Mouse (Mus musculus): ENCODE data around the gene Fbxo2. TPM values are rescaled to one million over a fixed set of nuclear protein-coding genes. Genes with fewer than 3 reads are reported as not detected.
"Not testable (repeated sequence)": the region's sequence is repeated elsewhere in the genome, so short reads cannot be mapped to it uniquely, and the experiment has no call there.

Gene Fbxo2
- total RNA-seq, 1 experiment from 2014 or later = 3.9 TPM

DNA sequence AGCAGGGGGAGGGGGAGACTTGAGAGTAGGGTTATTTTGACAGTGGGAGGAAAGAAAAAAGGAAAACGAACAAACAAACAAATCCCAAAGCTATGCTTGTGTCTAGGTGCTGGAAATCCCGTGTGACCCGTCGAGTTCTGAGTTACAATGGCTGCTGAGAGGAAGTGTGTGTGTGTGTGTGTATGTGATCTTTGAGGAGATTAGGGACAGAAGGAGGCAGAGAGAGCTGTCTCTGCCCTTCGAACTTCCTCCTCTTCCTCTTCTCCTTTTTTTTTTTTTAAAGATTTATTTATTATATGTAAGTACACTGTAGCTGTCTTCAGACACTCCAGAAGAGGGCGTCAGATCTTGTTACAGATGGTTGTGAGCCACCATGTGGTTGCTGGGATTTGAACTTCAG, 16.2 kb downstream of the Fbxo2 start:
- DNase-seq = not testable (repeated sequence)

DNA sequence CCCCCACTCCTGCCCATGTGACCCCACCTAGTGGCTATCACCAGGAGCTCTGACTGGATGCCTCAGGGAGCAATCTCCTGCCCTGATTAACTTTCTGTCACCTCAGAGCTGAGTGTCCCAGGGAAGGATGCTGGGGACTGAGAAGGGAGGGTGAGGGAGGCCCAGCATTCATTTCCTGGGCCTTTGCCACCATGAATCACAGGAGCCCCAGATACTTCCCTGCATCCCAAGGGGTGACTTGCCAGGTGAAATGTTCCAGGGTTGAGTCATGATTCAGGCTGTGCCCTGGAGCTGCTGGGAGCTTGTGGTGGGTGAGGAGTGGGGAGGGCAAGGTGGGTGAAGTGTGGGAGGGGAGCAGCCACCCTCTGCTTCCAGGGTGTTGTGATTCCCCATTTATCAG, 17.3 kb downstream of the Fbxo2 start:
- no peak for DNase-seq

DNA sequence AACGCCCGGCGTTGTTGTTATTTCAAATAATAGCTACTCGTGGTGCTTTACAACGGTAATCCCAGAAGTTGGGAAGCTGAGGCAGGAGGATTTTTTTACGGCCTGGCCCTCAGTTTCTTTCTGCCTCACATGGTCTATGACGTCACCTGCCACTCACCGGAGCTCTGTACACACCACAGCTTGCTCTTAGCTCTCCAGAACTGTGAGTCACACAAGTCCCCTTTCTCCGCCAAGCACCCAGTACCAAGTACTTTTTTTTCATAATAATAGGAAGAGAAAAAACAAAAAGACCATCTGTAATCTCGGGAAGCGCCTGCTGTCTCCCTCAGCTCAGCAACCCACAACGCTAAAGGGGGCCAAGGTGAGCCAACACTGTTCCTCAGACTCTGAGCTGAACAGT, 21.1 kb downstream of the Fbxo2 start:
- DNase-seq = no peak

DNA sequence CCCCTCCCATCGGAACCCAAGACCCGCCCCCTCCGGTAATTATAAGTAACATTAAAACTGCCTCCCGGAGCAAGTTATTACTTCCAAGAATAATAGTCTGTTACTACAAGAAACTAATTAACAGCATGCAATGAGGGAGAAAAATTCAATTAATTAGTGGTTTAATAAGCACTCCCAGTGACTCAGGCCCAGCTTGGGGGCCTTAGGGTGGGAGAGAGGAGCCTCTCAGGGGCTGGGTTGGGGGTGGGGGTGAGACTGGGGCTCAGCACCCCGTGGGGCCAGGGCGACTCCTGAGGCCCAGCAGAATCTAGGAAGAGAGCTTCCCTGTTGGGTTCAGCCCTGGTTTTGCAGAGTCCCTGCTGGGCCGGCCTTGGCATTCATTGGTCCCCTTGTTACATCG, 21.9 kb downstream of the Fbxo2 start:
- no peak for DNase-seq

DNA sequence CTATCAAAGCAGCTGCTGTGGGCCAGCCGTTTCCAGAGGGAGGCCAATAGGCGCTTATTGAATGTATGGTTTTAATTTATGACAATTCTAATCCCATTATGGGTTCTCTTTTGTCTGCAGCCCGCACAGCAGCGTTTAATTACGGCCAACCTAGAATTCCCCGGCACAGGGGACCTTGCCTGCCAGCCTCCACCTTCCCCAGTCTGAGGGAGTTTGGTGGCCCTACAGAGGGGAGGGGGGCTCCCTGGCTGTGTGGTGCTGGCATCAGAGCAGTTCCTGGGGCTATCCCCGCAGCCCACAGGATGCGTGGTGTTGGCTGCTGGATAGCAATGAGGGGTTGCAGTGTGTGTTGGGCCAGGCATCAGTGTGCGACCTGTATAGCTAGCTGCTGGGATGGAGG, 24.1 kb downstream of the Fbxo2 start:
- DNase-seq = no peak

DNA sequence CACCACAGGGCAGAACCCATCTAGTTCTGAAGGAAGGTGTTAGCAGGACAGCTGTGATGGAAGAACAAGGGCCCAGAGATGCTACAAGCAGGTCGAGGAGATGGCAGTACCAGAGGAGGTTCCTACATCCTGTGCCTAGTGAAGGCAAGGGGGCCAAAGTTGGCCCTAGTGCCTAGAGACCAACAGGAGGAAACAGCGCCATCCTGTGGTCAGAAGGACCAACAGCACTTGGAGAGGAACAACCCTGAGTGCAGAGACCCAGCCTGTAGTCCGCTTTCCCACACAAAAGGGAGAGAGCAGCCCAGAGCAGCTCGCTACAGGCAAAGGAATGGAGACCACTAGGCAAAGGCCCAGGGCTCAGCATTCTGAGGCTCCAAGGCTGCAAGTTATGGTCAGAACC, 25.4 kb downstream of the Fbxo2 start:
- no peak for DNase-seq

DNA sequence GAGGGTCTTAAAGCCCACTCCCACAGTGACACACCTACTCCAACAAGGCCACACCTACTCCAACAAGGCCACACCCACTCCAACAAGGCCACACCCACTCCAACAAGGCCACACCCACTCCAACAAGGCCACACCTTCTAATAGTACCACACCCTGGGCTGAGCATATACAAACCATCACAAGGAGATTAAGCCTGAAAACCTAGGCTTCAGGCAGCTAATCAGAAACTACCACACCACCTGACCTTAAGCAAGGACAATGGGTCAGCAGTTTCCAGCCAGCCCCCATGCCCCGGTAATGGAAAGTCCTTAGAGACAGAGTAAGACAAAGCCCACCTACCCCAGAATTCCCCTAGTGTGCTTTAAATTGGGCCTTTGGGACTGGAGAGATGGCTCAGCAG, 28.3 kb downstream of the Fbxo2 start:
- not testable (repeated sequence) for DNase-seq

DNA sequence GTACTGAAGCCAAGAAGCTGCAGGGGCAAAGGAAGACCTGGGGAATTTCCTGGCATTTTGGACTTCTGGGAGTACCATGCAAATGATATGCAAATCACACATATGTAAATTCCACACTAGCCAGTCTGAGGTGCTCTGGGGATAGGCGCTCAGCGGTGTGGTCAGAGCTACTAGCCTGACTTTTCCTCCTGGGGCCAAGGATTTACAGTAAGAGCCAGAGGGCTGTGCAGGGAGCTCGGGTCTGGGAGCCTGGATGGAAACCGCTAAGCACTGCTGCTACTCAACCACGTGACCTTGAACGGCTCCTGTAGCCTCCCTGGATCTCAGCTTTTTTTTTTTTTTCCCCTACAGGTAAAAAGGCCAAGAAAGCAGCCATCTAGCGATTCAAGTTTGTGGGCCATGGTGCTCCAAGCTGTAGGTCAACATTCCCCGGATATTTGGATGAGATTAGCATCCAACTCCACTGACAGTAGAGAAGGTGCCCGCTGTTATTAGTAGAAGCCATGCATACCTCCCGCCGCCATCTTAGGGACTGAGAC, 32.4 kb downstream of the Fbxo2 start:
- no peak for DNase-seq

DNA sequence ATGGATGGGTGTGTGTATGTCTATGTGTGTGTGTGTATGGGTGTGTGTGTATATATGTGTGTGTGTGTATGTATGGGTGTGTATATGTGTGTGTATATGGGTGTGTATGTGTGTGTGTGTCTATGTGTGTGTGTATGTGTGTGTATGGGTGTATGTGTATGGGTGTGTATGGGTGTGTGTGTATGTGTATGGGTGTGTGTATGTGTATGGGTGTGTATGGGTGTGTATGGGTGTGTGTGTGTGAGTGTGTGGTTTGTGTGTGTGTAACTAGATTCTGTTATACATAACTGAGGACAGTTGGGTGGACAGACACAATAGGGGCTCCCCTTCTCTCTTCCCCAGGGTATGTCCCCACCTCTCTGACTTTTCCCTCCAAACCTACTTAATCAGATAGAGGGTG, 34.0 kb downstream of the Fbxo2 start:
- DNase-seq = no peak

DNA sequence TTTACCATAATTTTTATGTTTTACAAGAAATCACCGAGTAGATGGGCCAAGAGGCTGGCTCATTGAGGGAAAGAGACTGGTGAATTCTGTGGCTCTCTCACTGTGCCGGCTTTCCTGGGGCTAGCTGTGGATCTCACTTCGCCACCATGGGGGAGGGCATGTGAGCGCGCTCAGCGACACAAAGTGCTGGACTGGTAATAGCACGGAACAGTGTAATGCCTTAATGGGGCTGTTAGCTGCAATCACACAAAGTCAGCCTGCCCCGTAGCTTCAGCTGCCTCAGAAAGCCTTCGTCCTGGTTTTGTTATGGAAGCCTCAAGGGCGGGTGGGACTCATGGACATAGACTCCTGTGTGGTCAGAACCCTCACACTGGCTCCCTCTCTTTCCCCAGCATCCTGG, 38.3 kb downstream of the Fbxo2 start:
- DNase-seq = no peak

DNA sequence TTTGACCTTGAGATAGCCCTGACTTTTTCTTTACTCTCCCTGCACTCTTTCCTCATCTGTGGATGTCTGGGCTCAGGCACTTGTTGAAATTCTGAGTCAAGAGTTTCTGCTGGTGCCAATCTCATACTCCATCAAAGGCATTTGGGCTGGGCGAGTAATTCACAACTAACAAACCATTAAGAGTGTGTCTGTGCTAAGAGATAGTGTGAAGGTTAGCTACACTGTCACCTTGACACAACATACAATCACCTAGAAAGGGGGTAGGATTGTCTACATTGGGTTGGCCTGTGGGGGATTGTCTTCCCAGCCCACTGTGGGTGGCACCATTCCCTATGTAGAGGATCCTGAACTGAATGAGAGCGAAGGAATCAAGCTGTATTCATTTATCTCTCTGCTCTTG, 43.1 kb downstream of the Fbxo2 start:
- no peak for DNase-seq

DNA sequence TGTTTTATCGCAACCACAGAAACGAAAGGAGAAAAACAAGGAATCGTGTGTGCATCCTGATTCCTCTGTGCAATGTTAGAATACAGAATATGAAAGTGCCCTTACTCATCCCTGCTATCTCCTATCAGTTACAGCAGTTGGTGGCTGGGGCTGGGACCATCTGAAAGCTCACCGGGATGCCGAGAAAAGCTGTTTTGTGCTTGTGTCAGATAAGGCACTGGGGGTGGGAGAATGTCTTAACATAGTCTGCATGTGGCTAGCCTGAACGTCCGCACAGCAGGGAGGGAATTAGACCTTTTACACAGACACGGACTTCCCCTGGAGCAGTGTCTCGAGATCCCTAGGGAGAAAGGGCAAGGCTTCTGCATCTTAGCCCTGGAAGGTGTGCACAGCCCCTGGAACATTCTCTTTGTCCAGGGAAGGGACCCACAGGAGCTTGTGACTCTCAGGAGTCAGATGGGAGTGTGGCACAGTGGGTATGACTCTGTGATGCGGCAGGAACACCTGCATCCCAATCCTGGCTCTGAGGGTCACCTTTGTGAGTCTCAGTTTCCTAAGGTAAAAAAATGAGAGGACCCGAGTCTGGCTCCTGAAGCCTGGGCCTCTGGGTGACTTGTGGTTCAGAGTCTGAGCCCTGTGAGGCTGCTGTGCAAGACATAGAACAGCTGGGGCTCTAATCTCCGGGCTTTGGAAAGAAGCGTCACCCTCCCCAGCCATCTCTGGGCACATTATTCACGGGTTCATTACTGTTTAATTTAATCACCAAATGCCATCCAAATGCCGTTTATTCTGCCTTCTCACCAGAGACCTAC, 43.8 kb downstream of the Fbxo2 start:
- no peak for DNase-seq

DNA sequence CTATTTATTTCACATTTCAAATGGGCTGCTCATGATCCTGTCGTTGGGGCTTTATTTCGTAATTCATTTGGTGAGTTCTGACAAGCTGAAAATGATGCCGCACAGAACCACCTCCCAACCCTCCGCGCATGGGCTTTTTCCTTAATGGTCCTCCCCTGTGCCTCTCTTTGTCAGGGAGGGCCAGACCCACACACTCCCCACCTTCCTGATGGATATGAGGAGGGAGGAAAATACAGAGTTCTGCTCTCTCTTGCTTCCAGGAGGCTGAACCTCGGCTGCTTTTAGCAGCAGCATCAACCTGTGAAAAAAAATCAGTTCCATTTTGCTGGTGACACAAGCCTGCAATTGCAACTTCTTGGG, 44.4 kb downstream of the Fbxo2 start:
- no peak for DNase-seq

DNA sequence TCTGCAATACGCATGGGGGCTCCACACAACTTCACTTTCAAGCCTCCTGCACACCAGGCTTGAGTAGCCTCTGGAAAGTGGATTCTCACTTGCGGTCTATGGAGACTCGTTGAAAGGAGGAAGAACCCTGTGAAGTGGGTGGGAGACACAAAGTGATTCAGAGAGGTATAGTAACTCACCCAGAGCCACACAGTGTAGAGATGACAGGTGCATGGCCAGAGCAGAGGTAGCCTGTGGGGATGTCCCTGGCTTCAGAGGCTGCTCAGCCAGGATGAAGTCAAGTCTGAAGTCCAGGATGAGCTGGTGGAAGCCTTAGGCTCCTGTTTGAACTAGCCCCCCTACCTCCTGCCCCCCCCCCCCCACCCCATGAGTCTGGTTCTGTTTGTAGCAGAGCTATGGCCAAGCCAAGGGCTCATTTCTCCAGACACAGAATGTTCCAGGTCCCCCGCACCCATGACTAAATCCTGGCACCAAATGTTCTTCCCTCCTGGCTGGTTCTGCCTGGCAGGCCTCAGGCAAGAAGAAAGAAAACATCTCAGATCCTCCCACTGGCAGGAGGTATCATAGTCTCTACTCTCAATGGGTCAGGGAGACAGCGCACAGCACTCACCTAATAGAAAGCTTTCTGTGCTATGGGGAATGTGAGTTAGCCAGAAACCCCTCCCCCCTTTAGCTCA, 54.2 kb downstream of the Fbxo2 start:
- peak; percentile 14 for DNase-seq

DNA sequence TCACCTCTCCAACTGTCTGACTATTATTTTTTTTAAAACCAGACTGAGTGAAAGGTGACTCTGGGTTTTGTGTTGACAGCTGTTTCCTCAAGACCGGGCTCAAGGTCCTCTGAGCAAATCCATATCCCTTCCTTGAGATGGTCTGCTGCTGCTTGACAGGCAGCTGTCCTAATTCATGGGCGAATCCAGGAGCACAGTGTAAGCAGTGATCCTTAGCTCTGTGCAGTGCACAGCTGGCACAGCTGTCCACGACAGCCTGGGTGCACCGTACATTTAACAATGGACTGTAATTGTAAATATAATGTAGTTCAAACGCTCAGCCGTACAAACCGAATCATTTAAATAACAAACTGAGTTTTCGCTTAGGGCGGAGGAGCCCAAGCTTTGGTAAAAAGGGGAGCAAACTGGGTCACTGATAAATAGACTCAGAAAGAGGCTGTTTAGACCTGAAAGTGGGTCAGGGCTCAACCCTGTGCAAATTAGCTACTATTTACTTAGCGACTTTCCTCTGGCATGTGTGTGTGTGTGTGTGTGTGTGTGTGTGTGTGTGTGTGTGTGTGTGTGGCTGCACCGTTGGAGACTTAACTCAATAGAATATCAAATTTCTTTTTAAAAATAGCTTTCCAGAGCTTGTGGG, 55.0 kb downstream of the Fbxo2 start:
- DNase-seq = no peak

Small RNA genes lying within 50 kb of the gene (microRNA-seq; reads per million reads assigned to microRNA genes)
- gene Mir7022 = 0 to 0.38 reads per million in 2 experiments

Other genes starting within 250 kb of the Fbxo2 start
- 43.7 and 44.2 TPM in 2 replicates for gene Plod1, start 223.9 kb upstream of the Fbxo2 start, total RNA-seq (2021)
- gene 2510039O18Rik, start 219.7 kb upstream of the Fbxo2 start, total RNA-seq (2021) = 43.4 and 44.0 TPM in 2 replicates
- not detected in 2 replicates for gene Nppb, start 174.8 kb upstream of the Fbxo2 start, total RNA-seq (2021)
- not detected in 2 replicates for gene Nppa, start 159.9 kb upstream of the Fbxo2 start, total RNA-seq (2021)
- gene Clcn6, start 121.8 kb upstream of the Fbxo2 start, total RNA-seq (2021) = 9.7 and 12.0 TPM in 2 replicates
- gene Mthfr, start 121.5 kb upstream of the Fbxo2 start, total RNA-seq (2021) = 42.6 and 46.6 TPM in 2 replicates
- gene Agtrap, start 72.6 kb upstream of the Fbxo2 start, total RNA-seq (2021) = 45.1 and 45.2 TPM in 2 replicates
- 20.0 and 21.2 TPM in 2 replicates for gene Mad2l2, start 30.2 kb upstream of the Fbxo2 start, total RNA-seq (2021)
- 0.11 and 0.38 TPM in 2 replicates for gene Draxin, start 29.9 kb upstream of the Fbxo2 start, total RNA-seq (2021)
- 30.7 and 31.0 TPM in 2 replicates for gene Fbxo6, start 8.5 kb upstream of the Fbxo2 start, total RNA-seq (2021)
- 6.7 and 9.1 TPM in 2 replicates for gene Fbxo44, start 139 bp upstream of the Fbxo2 start, total RNA-seq (2021)
- gene Disp3, start 127.3 kb downstream of the Fbxo2 start, total RNA-seq (2021) = 0.26 and 0.71 TPM in 2 replicates

All from adrenal gland, postnatal 14 days (tissue).